Mouse (Mus musculus): ENCODE results near the gene Esrrg. TPM values are rescaled to one million over a fixed set of nuclear protein-coding genes. Genes with fewer than 3 reads are reported as not detected.
A peak's percentile ranks its signal among the peaks of the same experiment; 100 is the strongest.

Gene Esrrg
- 4.8 and 5.3 TPM in 2 replicates for polyA plus RNA-seq (2015; fragmentation: Nextera tagmentation; extraction: Ambion mirVana)

GRCm38 (mm10) chr1:187608261-187608921 lies at the start of gene Esrrg:
Gene Esrrg (plus strand): TSS chr1:187608791.
- Histone ChIP-seq H3K4me1 (replicated peaks) (peaks cover 40% of the 10 kb centered on the region), H3K9me3 (no peaks in the 10 kb centered on the region), H3K27me3 (replicated peaks) (peaks cover 53% of the 10 kb centered on the region), H3K9ac (peak within 1 kb of the TSS; percentile 53), H3K27ac (no peak within 1 kb of the TSS), H3K4me3 (replicated peaks) (peak within 1 kb of the TSS; percentile 47), H3K4me2 (replicated peaks) (peak within 1 kb of the TSS; percentile 98), H3K36me3 (no peaks in the 10 kb centered on the region)
- WGBS: 3% methylated on average over 21 of the region's 21 CpGs
- no peak for ATAC-seq

GRCm38 (mm10) chr1:187583982-187584381 lies 24.6 kb upstream of the Esrrg start:
- no peak for ATAC-seq
- no peak overlapping the region for H3K27ac ChIP-seq
- no peaks in the 10 kb centered on the region for H3K4me1 ChIP-seq (replicated peaks)
- H3K9me3 ChIP-seq: no peaks in the 10 kb centered on the region
- H3K4me3 ChIP-seq (replicated peaks): no peak overlapping the region
- no peak overlapping the region for H3K4me2 ChIP-seq (replicated peaks)
- H3K27me3 ChIP-seq (replicated peaks): no peaks in the 10 kb centered on the region
- no peak overlapping the region for H3K9ac ChIP-seq
- H3K36me3 ChIP-seq: no peaks in the 10 kb centered on the region

- Histone ChIP-seq H3K4me3 (replicated peaks) (no peak overlapping the region), H3K27ac (no peak overlapping the region), H3K4me2 (replicated peaks) (no peak overlapping the region), H3K4me1 (replicated peaks) (no peaks in the 10 kb centered on the region), H3K9me3 (no peaks in the 10 kb centered on the region), H3K27me3 (replicated peaks) (no peaks in the 10 kb centered on the region), H3K9ac (no peak overlapping the region), H3K36me3 (no peaks in the 10 kb centered on the region)
- 0 out of 2 replicates have a peak, but pooled peaks have one; percentile 31 for ATAC-seq
- WGBS: 69% methylated on average over 8 of the region's 8 CpGs
Observed at GRCm38 (mm10) chr1:187586541-187587075, 22.0 kb upstream of the Esrrg start.

- 59% methylated on average over 2 of the region's 2 CpGs for WGBS
- Histone ChIP-seq H3K27ac (no peak overlapping the region), H3K4me1 (replicated peaks) (peaks cover 18% of the 10 kb centered on the region), H3K36me3 (no peaks in the 10 kb centered on the region), H3K9ac (no peak overlapping the region), H3K4me2 (replicated peaks) (no peak overlapping the region), H3K9me3 (no peaks in the 10 kb centered on the region), H3K27me3 (replicated peaks) (peaks cover 31% of the 10 kb centered on the region), H3K4me3 (replicated peaks) (no peak overlapping the region)
- no peak for ATAC-seq
Observed at GRCm38 (mm10) chr1:187602942-187603341, 5.6 kb upstream of the Esrrg start.

GRCm38 (mm10) chr1:187604063-187604484 lies 4.5 kb upstream of the Esrrg start:
- peak; percentile 73 for ATAC-seq
- H3K36me3 ChIP-seq: no peaks in the 10 kb centered on the region
- no peak overlapping the region for H3K9ac ChIP-seq
- peaks cover 37% of the 10 kb centered on the region for H3K27me3 ChIP-seq (replicated peaks)
- WGBS: 5% methylated on average over 11 of the region's 11 CpGs
- H3K4me1 ChIP-seq (replicated peaks): peaks cover 29% of the 10 kb centered on the region
- peak overlapping the region; percentile 10 for H3K4me3 ChIP-seq (replicated peaks)
- no peak overlapping the region for H3K27ac ChIP-seq
- H3K4me2 ChIP-seq (replicated peaks): peak overlapping the region; percentile 42
- no peaks in the 10 kb centered on the region for H3K9me3 ChIP-seq

- Histone ChIP-seq H3K36me3 (no peaks in the 10 kb centered on the region), H3K4me3 (replicated peaks) (0 out of 2 replicates have a peak overlapping the region, but pooled peaks have one; percentile 11), H3K4me1 (replicated peaks) (peaks cover 36% of the 10 kb centered on the region), H3K27ac (no peak overlapping the region), H3K9ac (no peak overlapping the region), H3K9me3 (no peaks in the 10 kb centered on the region), H3K27me3 (replicated peaks) (peaks cover 45% of the 10 kb centered on the region), H3K4me2 (replicated peaks) (peak overlapping the region; percentile 56)
- ATAC-seq: no peak
- 32% methylated on average over 24 of the region's 24 CpGs for WGBS
Observed at GRCm38 (mm10) chr1:187604691-187605310, 3.8 kb upstream of the Esrrg start.

GRCm38 (mm10) chr1:187605391-187606270 lies 3.0 kb upstream of the Esrrg start:
- H3K4me3 ChIP-seq (replicated peaks): 0 out of 2 replicates have a peak overlapping the region, but pooled peaks have one; percentile 11
- H3K4me1 ChIP-seq (replicated peaks): peaks cover 40% of the 10 kb centered on the region
- no peak for ATAC-seq
- no peak overlapping the region for H3K27ac ChIP-seq
- no peaks in the 10 kb centered on the region for H3K9me3 ChIP-seq
- peak overlapping the region; percentile 56 for H3K4me2 ChIP-seq (replicated peaks)
- H3K36me3 ChIP-seq: no peaks in the 10 kb centered on the region
- no peak overlapping the region for H3K9ac ChIP-seq
- peaks cover 50% of the 10 kb centered on the region for H3K27me3 ChIP-seq (replicated peaks)
- 8% methylated on average over 32 of the region's 32 CpGs for WGBS

GRCm38 (mm10) chr1:187606271-187607040 lies 2.1 kb upstream of the Esrrg start:
- H3K27me3 ChIP-seq (replicated peaks): peaks cover 53% of the 10 kb centered on the region
- WGBS: 15% methylated on average over 23 of the region's 23 CpGs
- no peak overlapping the region for H3K27ac ChIP-seq
- no peak overlapping the region for H3K4me3 ChIP-seq (replicated peaks)
- H3K4me2 ChIP-seq (replicated peaks): 0 out of 2 replicates have a peak overlapping the region, but pooled peaks have one; percentile 11
- no peak overlapping the region for H3K9ac ChIP-seq
- H3K36me3 ChIP-seq: no peaks in the 10 kb centered on the region
- ATAC-seq: no peak
- H3K9me3 ChIP-seq: no peaks in the 10 kb centered on the region
- peaks cover 40% of the 10 kb centered on the region for H3K4me1 ChIP-seq (replicated peaks)

GRCm38 (mm10) chr1:187607065-187608047 lies 1.2 kb upstream of the Esrrg start:
- ATAC-seq: no peak
- Histone ChIP-seq H3K27ac (no peak overlapping the region), H3K4me2 (replicated peaks) (peak overlapping the region; percentile 98), H3K4me3 (replicated peaks) (no peak overlapping the region), H3K9ac (no peak overlapping the region), H3K9me3 (no peaks in the 10 kb centered on the region), H3K27me3 (replicated peaks) (peaks cover 53% of the 10 kb centered on the region), H3K36me3 (no peaks in the 10 kb centered on the region), H3K4me1 (replicated peaks) (peaks cover 40% of the 10 kb centered on the region)
- WGBS: 7% methylated on average over 47 of the region's 47 CpGs

- H3K9ac ChIP-seq: peak overlapping the region; percentile 53
- under 1% methylated on average over 72 of the region's 72 CpGs for WGBS
- no peak overlapping the region for H3K27ac ChIP-seq
- no peaks in the 10 kb centered on the region for H3K36me3 ChIP-seq
- H3K9me3 ChIP-seq: no peaks in the 10 kb centered on the region
- H3K4me1 ChIP-seq (replicated peaks): peaks cover 40% of the 10 kb centered on the region
- peaks cover 53% of the 10 kb centered on the region for H3K27me3 ChIP-seq (replicated peaks)
- peak; percentile 43 for ATAC-seq
- peak overlapping the region; percentile 47 for H3K4me3 ChIP-seq (replicated peaks)
- H3K4me2 ChIP-seq (replicated peaks): peak overlapping the region; percentile 98
Observed at GRCm38 (mm10) chr1:187609021-187609852, 646 bp downstream of the Esrrg start.
